Mouse (Mus musculus) left cerebral cortex, adult 8-10 months (tissue): ENCODE data around the gene A830005F24Rik. TPM values are rescaled to one million over a fixed set of nuclear protein-coding genes. Genes with fewer than 3 reads are reported as not detected.

Source experiments
- DNase-seq, 2 experiments: peaks; one replicate each; pipeline ENCODE4 v3.0.0; 2022; ENCODE audit warnings: low spot score in 2 of 2
- microRNA-seq, 2 experiments: library from miRNA; unstranded; fragments of <30 nt; microRNA quantifications; one replicate each; pipeline ENCODE4 v1.2.0; 2022
- total RNA-seq, 4 experiments: library from RNA; stranded (reverse); gene quantifications; 2 replicates each; pipeline ENCODE4 v1.2.4; 2022

A830005F24Rik gene
- total RNA-seq, 4 experiments from 2014 or later, result 1.6 to 2.5 (median 1.9) TPM

DNA sequence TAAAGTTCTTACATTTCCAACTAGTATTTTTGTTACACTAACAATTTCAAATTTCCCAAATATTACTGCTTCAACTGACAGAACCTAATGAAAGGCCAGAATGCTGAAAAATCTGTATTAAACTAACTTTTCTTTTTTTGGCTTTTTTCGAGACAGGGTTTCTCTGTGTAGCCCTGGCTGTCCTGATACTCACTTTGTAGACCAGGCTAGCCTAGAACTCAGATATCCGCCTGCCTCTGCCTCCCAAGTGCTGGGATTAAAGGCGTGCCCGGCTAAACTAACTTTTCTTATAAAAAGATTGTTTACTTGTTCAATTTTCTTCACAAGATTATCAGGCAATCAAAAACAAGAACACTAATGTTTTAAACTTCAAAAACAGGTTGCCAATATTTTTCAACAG lies 31.5 kb downstream of the A830005F24Rik start:
- DNase-seq, result no peak

DNA sequence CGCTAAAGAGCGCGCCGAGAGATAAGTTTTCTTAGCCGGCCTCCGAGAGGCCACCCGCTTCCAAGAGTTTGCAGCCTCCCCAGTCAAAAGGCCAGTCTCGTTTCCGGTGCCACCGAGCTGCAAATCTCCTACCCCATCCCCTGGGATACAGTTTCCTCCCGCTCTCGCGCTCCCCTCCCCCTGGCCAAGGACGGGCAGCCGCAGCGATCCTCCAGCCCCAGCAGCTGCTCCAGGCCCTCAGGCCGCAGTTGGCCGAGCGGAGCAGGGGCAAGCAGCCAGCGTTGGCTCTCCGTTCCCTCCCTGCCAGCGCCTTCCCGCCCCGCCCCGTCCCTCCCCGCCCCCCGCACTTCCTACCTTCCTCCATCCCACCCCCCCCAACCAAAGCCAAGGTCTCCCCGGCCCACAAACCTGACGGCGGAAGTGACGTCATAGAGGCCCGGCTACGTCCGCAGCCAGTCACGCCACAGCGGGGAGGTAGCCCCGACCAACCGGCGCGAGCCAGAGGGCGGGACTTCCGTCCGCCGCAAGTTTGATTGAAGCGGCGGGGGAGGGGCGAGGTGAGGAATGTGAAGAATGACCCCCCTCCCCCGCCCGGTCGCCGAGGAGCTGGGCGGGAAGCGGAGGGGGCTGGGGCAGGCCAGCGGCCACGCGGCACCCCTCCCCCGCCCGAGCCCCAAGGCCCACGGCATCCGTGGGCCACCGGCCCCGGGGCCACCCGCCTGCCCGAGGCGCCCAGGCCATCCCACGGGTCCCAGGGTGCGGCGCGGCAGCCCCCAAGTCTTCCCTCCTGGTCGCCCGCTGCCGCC lies 32.3 kb downstream of the A830005F24Rik start:
- DNase-seq, result peak; percentile 67 to 96

DNA sequence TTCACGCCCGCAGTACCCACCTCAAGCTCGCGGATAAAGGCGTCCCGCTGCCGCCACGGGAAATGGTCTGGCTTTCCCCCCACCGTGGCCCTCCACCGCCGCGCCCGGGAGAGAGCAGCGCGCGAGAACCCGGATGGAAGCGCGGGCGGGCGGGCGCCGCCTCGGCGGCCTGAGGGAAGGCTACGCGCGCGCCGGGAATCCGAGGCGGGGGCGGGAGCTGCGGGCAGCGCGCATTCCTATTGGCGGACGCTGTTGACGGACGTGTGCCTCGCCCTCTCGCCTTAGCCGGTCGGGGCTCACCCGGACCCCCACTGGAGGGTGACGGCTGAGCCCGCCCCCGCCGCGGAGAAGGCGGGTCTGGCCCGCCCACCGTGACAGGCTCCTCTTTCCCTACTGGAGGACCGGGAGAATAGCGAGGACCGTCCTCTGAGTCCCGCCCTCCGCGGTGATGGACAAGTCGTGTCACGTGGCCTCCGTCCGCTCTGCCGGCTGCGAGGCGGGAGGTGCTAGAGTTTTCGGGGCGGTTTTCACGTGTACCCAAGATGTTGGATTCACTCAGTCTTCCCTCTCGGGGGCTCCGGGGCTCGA lies 33.1 kb downstream of the A830005F24Rik start:
- peak; percentile 98 to 100 for DNase-seq

DNA sequence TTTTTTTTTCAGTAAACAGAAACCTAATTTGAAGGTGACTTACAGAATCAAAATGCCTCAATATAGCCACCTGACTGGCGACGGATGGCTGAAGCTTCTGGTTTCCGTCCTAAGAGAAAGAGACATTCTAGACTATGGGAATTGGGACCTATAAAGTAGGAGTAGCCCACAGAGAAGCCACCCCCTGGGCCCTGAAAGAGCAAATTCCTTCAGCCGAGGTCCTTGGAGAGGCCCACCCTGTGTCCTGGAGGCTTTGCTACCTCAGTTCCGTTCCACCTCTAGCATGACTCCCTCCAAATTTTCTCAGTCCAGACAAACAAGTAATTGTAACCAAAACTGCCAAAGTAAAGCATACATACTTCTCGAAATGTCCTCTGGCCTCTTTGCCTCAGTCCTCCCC lies 34.3 kb downstream of the A830005F24Rik start:
- peak in 1 of 2 experiments; percentile 8 for DNase-seq

DNA sequence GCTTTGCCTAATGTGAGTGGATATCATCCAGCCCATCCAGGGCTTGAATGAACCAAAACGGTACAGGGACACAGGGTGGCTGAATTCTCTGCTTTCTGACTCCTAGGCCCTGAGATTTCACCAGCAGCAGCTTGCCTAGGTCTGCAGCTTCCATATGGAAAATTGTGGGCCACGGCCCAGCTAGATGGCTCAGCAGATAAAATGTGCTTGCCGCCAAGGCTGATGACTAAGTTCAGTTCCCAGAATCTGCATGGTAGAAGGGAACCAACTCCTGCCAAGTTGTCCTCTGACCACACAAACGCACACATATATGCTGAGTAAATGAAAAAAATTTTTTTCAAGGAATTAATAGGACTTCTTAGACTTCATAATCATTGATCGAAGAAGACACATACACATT lies 34.9 kb downstream of the A830005F24Rik start:
- DNase-seq, result no peak

- DNase-seq, result peak; percentile 75 to 92
Observed at GRCm38 (mm10) chr13:48552181-48553090, 39.1 kb downstream of the A830005F24Rik start.

- no peak for DNase-seq
Observed at GRCm38 (mm10) chr13:48553511-48553910, 40.1 kb downstream of the A830005F24Rik start.

DNA sequence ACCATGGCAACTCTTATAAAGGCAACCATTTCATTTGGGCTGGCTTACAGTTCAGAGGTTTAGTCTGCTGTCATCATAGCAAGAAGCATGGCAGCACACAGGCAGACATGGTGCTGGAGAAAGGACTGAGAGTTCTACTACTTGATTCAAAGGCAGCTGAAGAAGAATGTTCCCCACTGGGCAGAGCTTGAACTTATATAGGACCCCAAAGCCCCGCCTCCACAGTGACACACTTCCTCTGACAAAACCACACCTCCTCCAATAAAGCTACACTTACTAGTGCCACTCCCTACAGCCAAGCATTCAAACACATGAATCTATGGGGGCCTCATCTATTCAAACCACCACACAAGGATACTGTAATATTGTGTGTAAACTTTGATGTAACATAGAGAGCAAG lies 41.2 kb downstream of the A830005F24Rik start:
- no peak for DNase-seq

DNA sequence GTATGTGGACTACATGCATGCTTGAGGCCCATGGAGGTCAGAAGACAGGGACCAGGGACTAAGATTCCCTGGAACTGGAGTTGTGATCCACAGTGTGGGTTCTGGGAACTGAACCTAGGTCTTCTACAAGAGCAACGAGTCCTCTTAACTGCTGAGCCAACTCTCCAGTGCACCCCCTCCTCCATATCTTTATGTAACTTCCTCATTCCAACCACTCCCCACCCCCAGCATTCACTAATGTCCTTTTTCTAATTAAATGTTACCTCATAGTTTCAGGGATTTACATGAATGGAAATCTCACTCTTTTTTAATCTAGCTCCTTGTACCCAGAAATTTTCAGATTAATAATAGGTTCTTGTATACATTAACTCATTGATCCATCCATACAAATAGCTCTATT lies 42.6 kb downstream of the A830005F24Rik start:
- no peak for DNase-seq

- DNase-seq, result no peak
Observed at GRCm38 (mm10) chr13:48561481-48561880, 48.1 kb downstream of the A830005F24Rik start.

GRCm38 (mm10) chr13:48562336-48562735 lies 49.0 kb downstream of the A830005F24Rik start:
- DNase-seq, result no peak

Small RNA genes within 50 kb of the gene (microRNA-seq; reads per million reads assigned to microRNA genes)
- gene Gm24111 (0 reads per million in 2 experiments), gene Mirlet7a-1 (401 to 426 reads per million in 2 experiments), gene Mirlet7d (46,415 to 58,613 reads per million in 2 experiments), gene Mirlet7f-1 (0 reads per million in 2 experiments)

Other genes with a start within 250 kb of the A830005F24Rik start
- 10 to 100 TPM; 23.0 to 26.4 (median 24.7) TPM for gene Zfp169, start 119 bp upstream of the A830005F24Rik start, total RNA-seq
- gene Ptpdc1, start 112.1 kb downstream of the A830005F24Rik start, total RNA-seq, result 10 to 100 TPM; 24.3 to 26.9 (median 25.6) TPM
- not detected for gene Barx1, start 149.4 kb downstream of the A830005F24Rik start, total RNA-seq